Comparison of ENCODE assay signal across 21 mouse cellular contexts in genomic region chr17:45010409-45010808, GRCm38 (mm10).
A peak's percentile ranks its signal among the peaks of the same experiment; 100 is the strongest.
DNase-seq lines count a peak whose midpoint lies in the region; ATAC-seq lines count a peak whose summit lies in the region.
"Had no signal": no experiment of that assay in that cellular context is flagged by ENCODE, and none has a peak within 500 bp of the region (broad histone marks: within the 10 kb centered on the region; RNA-seq: fewer than 3 reads in every experiment).

No protein-coding gene starts in this region.

- H3K4me1 ChIP-seq in liver, embryonic 16.5 days (ENCODE audit: control insufficient read depth, low read depth, low read length): no peaks in the 10 kb centered on the region
- H3K4me1 ChIP-seq in liver, embryonic 12.5 days: no peaks in the 10 kb centered on the region
- H3K4me1 ChIP-seq: embryonic facial prominence, embryonic 15.5 days; forebrain, embryonic 10.5 days; forebrain, embryonic 12.5 days had no signal

- no peak overlapping the region for H3K4me2 ChIP-seq in liver, embryonic 16.5 days (ENCODE audit: low read depth, low read length)
- H3K4me2 ChIP-seq in liver, embryonic 12.5 days: no peak overlapping the region
- H3K4me2 ChIP-seq: embryonic facial prominence, embryonic 13.5 days; embryonic facial prominence, embryonic 15.5 days; forebrain, embryonic 12.5 days had no signal

- H3K27me3 ChIP-seq in liver, embryonic 16.5 days (ENCODE audit: control insufficient read depth, insufficient read depth, low read depth, low read length): no peaks in the 10 kb centered on the region
- H3K27me3 ChIP-seq in liver, embryonic 12.5 days (replicated peaks): no peaks in the 10 kb centered on the region
- H3K27me3 ChIP-seq: embryonic facial prominence, embryonic 13.5 days; embryonic facial prominence, embryonic 15.5 days; forebrain, embryonic 12.5 days had no signal

- no peak overlapping the region for H3K4me3 ChIP-seq in liver, embryonic 16.5 days (ENCODE audit: low read depth, low read length)
- no peak overlapping the region for H3K4me3 ChIP-seq in liver, embryonic 12.5 days
- H3K4me3 ChIP-seq: embryonic facial prominence, embryonic 13.5 days; embryonic facial prominence, embryonic 15.5 days; erythroblast, embryonic 14.5 days; forebrain, embryonic 10.5 days; forebrain, embryonic 12.5 days had no signal

- H3K9me3 ChIP-seq in liver, embryonic 16.5 days (replicated peaks; ENCODE audit: control insufficient read depth, low read length): no peaks in the 10 kb centered on the region
- no peaks in the 10 kb centered on the region for H3K9me3 ChIP-seq in liver, embryonic 12.5 days (replicated peaks)
- H3K9me3 ChIP-seq: embryonic facial prominence, embryonic 13.5 days; embryonic facial prominence, embryonic 15.5 days; forebrain, embryonic 10.5 days; forebrain, embryonic 12.5 days had no signal

- DNase-seq in layer of hippocampus, adult 9-11 months: peak; percentile 17
- DNase-seq in layer of hippocampus, postnatal 10 days (ENCODE audit: low spot score in 2 of 2): no peak
- DNase-seq: adrenal gland, adult 2 months; adrenal gland, postnatal 10 days; adrenal gland, postnatal 25 days; cerebellum, adult 11 months; cerebellum, adult 18-20 months; cerebellum, adult 8-10 months; cerebellum, adult 9-11 months; cerebellum, postnatal 14 days; cerebellum, postnatal 36 days; embryo, embryonic 11 days had no signal

- H3K9ac ChIP-seq in liver, embryonic 16.5 days (ENCODE audit: low read depth, low read length): no peak overlapping the region
- H3K9ac ChIP-seq in liver, embryonic 12.5 days: no peak overlapping the region
- H3K9ac ChIP-seq: embryonic facial prominence, embryonic 13.5 days; embryonic facial prominence, embryonic 15.5 days; forebrain, embryonic 12.5 days had no signal

- no peak overlapping the region for H3K27ac ChIP-seq in liver, embryonic 16.5 days (ENCODE audit: low read length)
- no peak overlapping the region for H3K27ac ChIP-seq in liver, embryonic 12.5 days
- H3K27ac ChIP-seq: embryonic facial prominence, embryonic 13.5 days; embryonic facial prominence, embryonic 15.5 days; forebrain, embryonic 10.5 days; forebrain, embryonic 12.5 days had no signal

- 61% methylated on average over 2 of the region's 2 CpGs for WGBS in liver, embryonic 16.5 days (ENCODE audit: insufficient replicate concordance)
- WGBS in liver, embryonic 12.5 days (ENCODE audit: insufficient replicate concordance): 72% methylated on average over 2 of the region's 2 CpGs

- no peaks in the 10 kb centered on the region for H3K36me3 ChIP-seq in liver, embryonic 16.5 days (ENCODE audit: control insufficient read depth, insufficient read depth)
- H3K36me3 ChIP-seq in liver, embryonic 12.5 days: no peaks in the 10 kb centered on the region
- H3K36me3 ChIP-seq: embryonic facial prominence, embryonic 13.5 days; embryonic facial prominence, embryonic 15.5 days; forebrain, embryonic 10.5 days; forebrain, embryonic 12.5 days had no signal

- ATAC-seq in liver, embryonic 16.5 days (ENCODE audit: low read depth): peak; percentile 58; the same call in 1 of the 2 replicates
- ATAC-seq in liver, embryonic 12.5 days: no peak
- ATAC-seq: forebrain, embryonic 14.5 days; forebrain, embryonic 16.5 days had no signal
